Mouse (Mus musculus) forebrain, embryonic 11.5 days (tissue): ENCODE measurements around the gene Neurl1a. TPM values are rescaled to one million over a fixed set of nuclear protein-coding genes. Genes with fewer than 3 reads are reported as not detected.

Source experiments
- microRNA-seq: library from miRNA; unstranded; fragments of <30 nt; microRNA quantifications from one replicate; pipeline ENCODE4, GENCODE M21; 2016; ENCODE audit not compliant: insufficient number of aligned reads
- polyA plus RNA-seq: library from polyadenylated mRNA; unstranded; fragments of >200 nt; fragmentation: Nextera tagmentation; extraction: Ambion mirVana; gene quantifications from 2 replicates; pipeline ENCODE4 v1.2.1, GENCODE M21; 2014

Gene Neurl1a
- polyA plus RNA-seq, 1 experiment from 2014 or later, result 3.7 TPM

Small RNA genes lying within 50 kb of the gene (microRNA-seq; reads per million reads assigned to microRNA genes)
- gene Mir6995, result not detected

Other genes with a start within 250 kb of the Neurl1a start
- 102 and 110 TPM in 2 replicates for gene Ina, start 164.1 kb upstream of the Neurl1a start, polyA plus RNA-seq
- 71.8 and 77.9 TPM in 2 replicates for gene Nt5c2, start 163.7 kb upstream of the Neurl1a start, polyA plus RNA-seq
- 35.1 and 37.3 TPM in 2 replicates for gene Pcgf6, start 127.9 kb upstream of the Neurl1a start, polyA plus RNA-seq
- 10.6 and 11.8 TPM in 2 replicates for gene Taf5, start 111.1 kb upstream of the Neurl1a start, polyA plus RNA-seq
- 944 and 1,025 TPM in 2 replicates for gene Usmg5, start 88.2 kb upstream of the Neurl1a start, polyA plus RNA-seq
- gene Pdcd11, start 88.1 kb upstream of the Neurl1a start, polyA plus RNA-seq, result 13.0 and 13.8 TPM in 2 replicates
- 0.71 and 0.95 TPM in 2 replicates for gene Calhm2, start 40.5 kb upstream of the Neurl1a start, polyA plus RNA-seq
- not detected in 2 replicates for gene Calhm1, start 34.6 kb upstream of the Neurl1a start, polyA plus RNA-seq
- gene Calhm3, start 21.1 kb upstream of the Neurl1a start, polyA plus RNA-seq, result not detected in 2 replicates